Mouse (Mus musculus) cerebellum, postnatal 36 days (tissue): ENCODE measurements around the gene Zfp804a.
A peak's percentile ranks its signal among the peaks of the same experiment; 100 is the strongest.

ENCODE experiments used
- DNase-seq, 2 experiments: peaks; one replicate each; pipeline ENCODE4 v3.0.0; 2021 to 2022; ENCODE audit warnings: mixed read lengths in 2 of 2

The Zfp804a gene

GRCm38 (mm10) chr2:82053185-82053891, at the start of gene Zfp804a:
TSS of gene Zfp804a (plus strand) at chr2:82053222.
- peak in 1 of 2 experiments; percentile 77 for DNase-seq

DNA sequence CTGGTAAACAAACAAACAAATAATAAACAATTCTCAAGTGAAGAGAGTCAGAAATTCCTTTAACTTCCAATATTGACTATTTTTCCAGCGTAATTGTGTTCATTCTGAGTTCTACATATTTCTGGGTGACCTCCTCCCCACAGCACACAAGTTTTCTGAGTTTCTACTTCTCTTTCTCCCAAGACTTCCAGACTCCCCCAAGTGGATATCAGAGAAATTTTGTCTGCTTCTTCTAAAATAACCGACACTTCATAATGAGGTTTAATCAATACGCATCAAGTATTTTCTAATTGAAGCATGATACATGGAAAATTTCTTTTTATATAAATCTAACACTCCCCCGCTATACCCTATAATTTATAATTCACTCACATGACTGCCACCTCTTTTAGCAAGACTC, 1.4 kb upstream of the Zfp804a start:
- no peak for DNase-seq

GRCm38 (mm10) chr2:82052338-82053184, 461 bp upstream of the Zfp804a start:
- peak; percentile 73 to 76 for DNase-seq

DNA sequence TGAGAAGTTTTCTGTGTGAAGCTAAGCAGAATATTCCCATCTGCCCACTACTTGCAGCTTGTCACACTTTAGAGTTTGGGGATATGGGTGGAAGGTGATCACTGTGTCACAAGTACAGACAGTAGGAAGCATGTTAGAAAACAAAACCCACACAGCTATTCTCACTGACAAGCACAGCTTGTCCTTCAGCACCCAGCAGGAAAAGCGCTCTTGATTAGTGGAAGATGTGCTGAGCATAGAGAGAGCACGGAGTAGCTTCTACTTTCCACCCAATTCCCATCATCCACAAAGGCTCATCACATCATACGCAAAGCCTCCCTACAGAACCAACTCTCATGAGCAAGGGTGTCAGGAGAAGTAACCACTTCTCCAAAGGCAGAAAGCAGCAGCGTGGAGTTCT, 1.4 kb downstream of the Zfp804a start:
- DNase-seq: peak in 1 of 2 experiments; percentile 20

- DNase-seq: no peak
Observed at GRCm38 (mm10) chr2:82064671-82065070, 11.6 kb downstream of the Zfp804a start.

GRCm38 (mm10) chr2:82067912-82068311, 14.9 kb downstream of the Zfp804a start:
- no peak for DNase-seq

DNA sequence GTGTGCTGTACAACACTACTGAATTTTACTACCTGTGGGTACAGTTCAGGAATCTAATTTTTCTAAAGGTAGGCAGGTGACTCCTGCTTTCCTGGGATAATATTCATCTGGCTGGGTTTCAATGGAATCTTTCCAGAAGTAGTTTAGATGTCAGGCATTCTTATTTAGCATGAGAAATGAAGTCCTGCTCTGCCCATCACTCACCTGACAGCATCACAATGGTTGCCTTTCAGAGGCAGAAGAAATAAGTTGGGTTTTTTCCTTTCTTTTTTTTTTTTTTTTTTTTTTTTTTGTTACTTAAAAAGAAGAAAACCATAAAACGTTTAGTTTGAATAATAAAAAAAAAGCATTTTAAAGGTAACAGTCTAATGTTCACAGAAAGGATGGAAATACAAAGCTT, 16.1 kb downstream of the Zfp804a start:
- DNase-seq: no peak

GRCm38 (mm10) chr2:82076883-82077282, 23.9 kb downstream of the Zfp804a start:
- no peak for DNase-seq

GRCm38 (mm10) chr2:82078287-82078994, 25.4 kb downstream of the Zfp804a start:
- DNase-seq: no peak

- DNase-seq: no peak
Observed at GRCm38 (mm10) chr2:82080678-82081077, 27.7 kb downstream of the Zfp804a start.

- DNase-seq: no peak
Observed at GRCm38 (mm10) chr2:82113148-82113547, 60.1 kb downstream of the Zfp804a start.

GRCm38 (mm10) chr2:82113650-82114049, 60.6 kb downstream of the Zfp804a start:
- no peak for DNase-seq

GRCm38 (mm10) chr2:82119577-82119976, 66.6 kb downstream of the Zfp804a start:
- no peak for DNase-seq

DNA sequence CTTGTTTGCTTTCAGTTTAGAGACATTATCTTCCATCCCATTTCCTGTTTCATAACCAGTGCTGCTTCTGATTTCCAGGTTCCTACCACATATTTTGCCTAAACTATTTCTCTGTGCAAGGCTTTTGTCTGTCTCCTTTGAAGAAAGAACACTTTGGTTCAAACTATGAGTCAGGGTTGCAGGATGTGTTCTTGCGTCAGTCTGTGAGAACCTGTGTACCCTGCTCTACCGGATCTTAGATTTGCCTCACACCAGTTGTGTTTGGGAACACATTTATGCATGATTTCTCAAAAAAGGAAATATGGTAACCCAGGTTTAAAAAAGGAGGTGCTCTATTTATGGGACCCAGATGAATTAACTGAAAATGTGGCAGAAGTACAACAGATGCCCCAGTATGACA, 125.7 kb downstream of the Zfp804a start:
- DNase-seq: no peak

DNA sequence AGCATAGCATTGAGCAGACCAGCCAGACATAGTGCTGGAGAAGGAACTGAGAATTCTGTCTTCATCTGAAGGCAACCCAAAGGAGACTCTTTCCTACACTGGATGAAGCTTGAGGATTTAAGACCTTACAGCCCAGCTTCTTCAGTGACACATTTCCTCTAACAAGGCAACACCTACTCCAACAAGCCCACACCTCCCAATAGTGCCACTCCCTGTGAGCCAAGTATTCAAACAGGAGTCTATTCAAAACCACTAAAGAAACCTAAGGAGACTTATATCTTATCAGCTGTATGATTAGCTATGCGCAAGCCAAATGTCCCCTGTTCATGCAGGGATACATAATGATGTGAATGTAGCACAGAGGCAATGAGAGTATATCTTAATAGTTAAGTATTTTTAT, 128.0 kb downstream of the Zfp804a start:
- no peak for DNase-seq

DNA sequence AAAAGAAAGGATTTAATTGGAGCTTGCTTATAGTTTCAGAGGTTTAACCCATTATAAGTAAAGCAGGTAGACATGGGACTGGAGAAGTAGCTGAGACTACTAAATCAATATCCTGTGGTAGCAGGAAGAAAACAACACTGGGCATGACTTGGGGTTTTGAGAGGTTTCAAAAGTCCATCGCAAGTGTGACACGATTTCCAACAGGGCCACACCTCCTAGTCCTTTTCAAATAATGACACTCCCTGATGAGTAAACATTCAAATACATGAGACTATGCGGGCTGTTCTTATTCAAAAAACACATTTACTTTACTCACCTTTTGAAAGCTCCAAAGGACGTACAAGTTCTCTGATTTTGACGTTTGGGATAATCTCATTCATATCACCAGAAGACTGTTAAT, 146.9 kb downstream of the Zfp804a start:
- no peak for DNase-seq

- DNase-seq: no peak
Observed at GRCm38 (mm10) chr2:82200616-82201015, 147.6 kb downstream of the Zfp804a start.

- DNase-seq: no peak
Observed at GRCm38 (mm10) chr2:82210605-82211004, 157.6 kb downstream of the Zfp804a start.

- no peak for DNase-seq
Observed at GRCm38 (mm10) chr2:82211972-82212371, 158.9 kb downstream of the Zfp804a start.

GRCm38 (mm10) chr2:82217873-82218272, 164.9 kb downstream of the Zfp804a start:
- no peak for DNase-seq

- DNase-seq: no peak
Observed at GRCm38 (mm10) chr2:82246020-82246419, 193.0 kb downstream of the Zfp804a start.

DNA sequence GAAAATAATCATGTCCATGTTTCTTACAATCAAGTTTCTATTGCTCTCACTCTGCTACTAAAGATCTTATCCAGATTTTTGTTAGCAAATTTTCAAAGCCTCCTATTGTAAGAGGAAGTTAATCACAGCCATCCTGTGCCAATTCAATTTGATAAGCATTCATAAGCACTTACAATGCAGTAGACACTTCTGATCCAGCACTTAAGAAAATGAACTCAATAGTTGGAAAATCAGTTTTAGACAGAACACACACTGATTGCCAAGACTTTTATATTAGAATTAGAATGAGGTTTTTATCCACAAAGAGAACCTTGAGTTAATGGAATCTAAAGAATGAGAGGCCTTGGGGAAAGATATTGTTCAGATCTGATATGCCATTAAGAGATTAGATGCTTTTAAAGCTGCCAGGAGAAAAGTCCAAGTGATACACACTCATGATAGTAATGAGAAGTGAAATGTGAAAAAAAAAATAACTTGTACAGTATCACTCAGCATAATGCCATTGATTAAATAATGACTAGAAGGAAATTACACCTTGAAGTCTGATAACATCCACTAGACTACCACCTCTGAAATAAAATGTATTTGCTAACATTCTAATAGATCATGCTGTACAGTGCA, 194.0 kb downstream of the Zfp804a start:
- DNase-seq: no peak

DNA sequence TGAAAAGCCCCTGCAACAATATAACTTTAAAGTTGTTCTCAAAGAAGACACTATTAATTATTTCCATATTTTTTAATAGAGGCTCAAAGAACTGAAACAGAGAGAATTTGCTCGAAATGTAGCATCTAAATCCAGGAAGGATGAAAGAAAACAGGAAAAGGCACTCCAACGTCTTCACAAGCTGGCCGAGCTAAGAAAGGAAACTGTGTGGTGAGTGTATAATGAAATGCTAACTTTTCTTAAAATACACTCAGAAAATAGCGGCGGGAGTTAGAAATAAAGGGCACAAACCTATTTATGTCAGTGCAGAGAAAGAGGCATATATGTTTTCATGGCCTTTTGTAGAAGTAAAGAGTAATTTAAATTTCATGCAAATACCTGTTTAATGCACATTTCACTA, 200.4 kb downstream of the Zfp804a start:
- no peak for DNase-seq
